Mouse (Mus musculus) midbrain, postnatal 0 days (tissue): Measurements from ENCODE around the gene Disc1. TPM values are rescaled to one million over a fixed set of nuclear protein-coding genes. Genes with fewer than 3 reads are reported as not detected.
A peak's percentile ranks its signal among the peaks of the same experiment; 100 is the strongest.

Source experiments
- ATAC-seq: fragments of 200-750 bp; cut with Nextera tagmentation; 2 replicates; pipeline ENCODE4 v1.8.0; 2017; ENCODE audit warnings: moderate number of reproducible peaks, mild to moderate bottlenecking, moderate TSS enrichment, moderate library complexity; ENCODE audit not compliant: low FRiP score
- DNase-seq: peaks from one replicate; pipeline ENCODE4 v3.0.0-alpha.2; 2015; ENCODE audit warnings: low spot score
- H3K27ac ChIP-seq: fragments of 300-500 bp; sonication (generic); 2 replicates; pipeline ENCODE4 v1.5.1; 2014; ENCODE audit warnings: low read depth, mild to moderate bottlenecking, low read length, mixed read lengths
- H3K27me3 ChIP-seq: fragments of 300-500 bp; sonication (generic); 2 replicates; pipeline ENCODE4 v1.6.1; 2014; ENCODE audit warnings: low read length, control low read depth, mixed read lengths; ENCODE audit not compliant: insufficient read depth
- H3K36me3 ChIP-seq: fragments of 300-500 bp; sonication (generic); 2 replicates; pipeline ENCODE4 v1.6.1; 2014; ENCODE audit warnings: low read length, control low read depth, mixed read lengths; ENCODE audit not compliant: insufficient read depth
- H3K4me1 ChIP-seq: fragments of 300-500 bp; sonication (generic); 2 replicates; pipeline ENCODE4 v1.6.1; 2014; ENCODE audit warnings: mild to moderate bottlenecking, control low read depth, antibody characterized with exemption, low read length, mixed read lengths; ENCODE audit not compliant: insufficient read depth
- H3K4me2 ChIP-seq: fragments of 300-500 bp; sonication (generic); 2 replicates; pipeline ENCODE4 v1.6.1; 2014; ENCODE audit warnings: low read depth, mild to moderate bottlenecking, low read length, mixed read lengths; ENCODE audit not compliant: poor library complexity, severe bottlenecking
- H3K4me3 ChIP-seq: fragments of 300-500 bp; sonication (generic); 2 replicates; pipeline ENCODE4 v1.5.1; 2014; ENCODE audit warnings: low read depth, mild to moderate bottlenecking, low read length, moderate library complexity
- H3K9ac ChIP-seq: fragments of 300-500 bp; sonication (generic); replicated peaks from 2 replicates; pipeline ENCODE4 v1.6.1; 2014; ENCODE audit warnings: mild to moderate bottlenecking, low read length, moderate library complexity, mixed read lengths; ENCODE audit not compliant: poor library complexity, severe bottlenecking
- H3K9me3 ChIP-seq: fragments of 300-500 bp; sonication (generic); 2 replicates; pipeline ENCODE4 v1.6.1; 2016; ENCODE audit warnings: low read length, control low read depth
- CTCF ChIP-seq: IDR thresholded peaks from 2 replicates; pipeline ENCODE4 v1.5.1; 2016; ENCODE audit warnings: antibody characterized with exemption, mild to moderate bottlenecking
- WGBS: fragments of 180-500 bp; shearing (Covaris S2); extraction: QIAGEN DNeasy Blood & Tissue Kit; methylation state at CpG from one replicate; pipeline ENCODE4 v1.1.7; 2014; 5-methylcytosine and 5-hydroxymethylcytosine counted together
- polyA plus RNA-seq: library from polyadenylated mRNA; unstranded; fragments of >200 nt; fragmentation: Nextera tagmentation; extraction: Ambion mirVana; gene quantifications from 2 replicates; pipeline ENCODE4 v1.2.1, GENCODE M21; 2015
- total RNA-seq: library from RNA; depleted of rRNA; stranded (reverse); fragments of >200 nt; gene quantifications from 2 replicates; pipeline ENCODE4 v1.2.3, GENCODE M21; 2014

The Disc1 gene
- total and polyA plus RNA-seq, 2 experiments from 2014 or later: 1.4 to 6.1 TPM

- no peak overlapping the region for H3K9ac ChIP-seq
- DNase-seq: peak; percentile 37
- H3K4me3 ChIP-seq: no peak overlapping the region
- peaks cover 10% of the 10 kb centered on the region for H3K4me1 ChIP-seq
- H3K27ac ChIP-seq: no peak overlapping the region
- no peaks in the 10 kb centered on the region for H3K9me3 ChIP-seq
- no peak for ATAC-seq
- no peak overlapping the region for H3K4me2 ChIP-seq
- H3K27me3 ChIP-seq: no peaks in the 10 kb centered on the region
- 77% methylated on average over 8 of the region's 8 CpGs for WGBS
- H3K36me3 ChIP-seq: no peaks in the 10 kb centered on the region
- no peak for TF ChIP-seq CTCF
Observed at GRCm38 (mm10) chr8:125258806-125259500, 205.0 kb downstream of the Disc1 start.

GRCm38 (mm10) chr8:125268181-125268705, 214.2 kb downstream of the Disc1 start:
- WGBS: 44% methylated on average over 6 of the region's 6 CpGs
- Histone ChIP-seq H3K27me3 (no peaks in the 10 kb centered on the region), H3K4me1 (no peaks in the 10 kb centered on the region), H3K9ac (no peak overlapping the region), H3K4me3 (no peak overlapping the region), H3K4me2 (no peak overlapping the region), H3K27ac (no peak overlapping the region), H3K9me3 (no peaks in the 10 kb centered on the region), H3K36me3 (no peaks in the 10 kb centered on the region)
- DNase-seq (peak; percentile 58), ATAC-seq (no peak)
- no peak for TF ChIP-seq CTCF

GRCm38 (mm10) chr8:125270292-125270691, 216.3 kb downstream of the Disc1 start:
- WGBS: 89% methylated on average over 7 of the region's 7 CpGs
- ATAC-seq: no peak
- no peak overlapping the region for H3K4me3 ChIP-seq

GRCm38 (mm10) chr8:125271357-125271756, 217.4 kb downstream of the Disc1 start:
- WGBS: 77% methylated on average over 5 of the region's 5 CpGs
- Histone ChIP-seq H3K27me3 (no peaks in the 10 kb centered on the region), H3K36me3 (no peaks in the 10 kb centered on the region), H3K9me3 (no peaks in the 10 kb centered on the region), H3K27ac (no peak overlapping the region), H3K4me3 (no peak overlapping the region), H3K9ac (no peak overlapping the region), H3K4me1 (no peaks in the 10 kb centered on the region), H3K4me2 (no peak overlapping the region)
- ATAC-seq (no peak), DNase-seq (no peak)
- no peak for TF ChIP-seq CTCF

More at GRCm38 (mm10) chr8:125270292-125270691, 216.3 kb downstream of the Disc1 start:
- Histone ChIP-seq H3K9ac (no peak overlapping the region), H3K36me3 (no peaks in the 10 kb centered on the region), H3K4me1 (no peaks in the 10 kb centered on the region), H3K27ac (no peak overlapping the region), H3K27me3 (no peaks in the 10 kb centered on the region), H3K9me3 (no peaks in the 10 kb centered on the region), H3K4me2 (no peak overlapping the region)
- no peak for TF ChIP-seq CTCF
- DNase-seq: no peak

GRCm38 (mm10) chr8:125272089-125272866, 218.3 kb downstream of the Disc1 start:
- no peak overlapping the region for H3K9ac ChIP-seq
- no peaks in the 10 kb centered on the region for H3K9me3 ChIP-seq
- H3K36me3 ChIP-seq: no peaks in the 10 kb centered on the region
- no peak overlapping the region for H3K4me2 ChIP-seq
- ATAC-seq (no peak), DNase-seq (no peak)
- no peak overlapping the region for H3K4me3 ChIP-seq
- 0 out of 2 replicates have a peak, but pooled peaks cover under 1% of the 10 kb centered on the region for H3K4me1 ChIP-seq
- no peak overlapping the region for H3K27ac ChIP-seq
- H3K27me3 ChIP-seq: no peaks in the 10 kb centered on the region
- WGBS: 30% methylated on average over 13 of the region's 13 CpGs
- TF ChIP-seq CTCF: no peak
